Mouse (Mus musculus) 416B (cell line): ENCODE data around the gene Lpp.

Source experiments
- DNase-seq: peaks from one replicate; pipeline ENCODE4 v3.0.0; 2011; ENCODE audit warnings: low read depth

Gene Lpp

GRCm38 (mm10) chr16:24695062-24695461 lies 301.8 kb downstream of the Lpp start:
- peak; percentile 27 for DNase-seq

- DNase-seq: peak; percentile 5
Observed at GRCm38 (mm10) chr16:24704215-24704614, 310.9 kb downstream of the Lpp start.

- no peak for DNase-seq
Observed at GRCm38 (mm10) chr16:24723641-24724040, 330.3 kb downstream of the Lpp start.

GRCm38 (mm10) chr16:24732751-24733150 lies 339.4 kb downstream of the Lpp start:
- no peak for DNase-seq

GRCm38 (mm10) chr16:24733321-24733720 lies 340.0 kb downstream of the Lpp start:
- no peak for DNase-seq

GRCm38 (mm10) chr16:24735754-24736153 lies 342.4 kb downstream of the Lpp start:
- DNase-seq: no peak

GRCm38 (mm10) chr16:24737362-24738057 lies 344.2 kb downstream of the Lpp start:
- DNase-seq: peak; percentile 36

GRCm38 (mm10) chr16:24740714-24741113 lies 347.4 kb downstream of the Lpp start:
- no peak for DNase-seq

- DNase-seq: peak; percentile 68
Observed at GRCm38 (mm10) chr16:24749816-24750215, 356.5 kb downstream of the Lpp start.

GRCm38 (mm10) chr16:24756141-24756540 lies 362.8 kb downstream of the Lpp start:
- peak; percentile 64 for DNase-seq

- DNase-seq: peak; percentile 51
Observed at GRCm38 (mm10) chr16:24766051-24766450, 372.7 kb downstream of the Lpp start.

- DNase-seq: no peak
Observed at GRCm38 (mm10) chr16:24766596-24766995, 373.3 kb downstream of the Lpp start.

GRCm38 (mm10) chr16:24777053-24777452 lies 383.7 kb downstream of the Lpp start:
- DNase-seq: no peak

- DNase-seq: no peak
Observed at GRCm38 (mm10) chr16:24778432-24779274, 385.3 kb downstream of the Lpp start.

- DNase-seq: no peak
Observed at GRCm38 (mm10) chr16:24780545-24780944, 387.2 kb downstream of the Lpp start.

GRCm38 (mm10) chr16:24781922-24782321 lies 388.6 kb downstream of the Lpp start:
- DNase-seq: no peak

GRCm38 (mm10) chr16:24785651-24786050 lies 392.3 kb downstream of the Lpp start:
- DNase-seq: peak; percentile 42

- DNase-seq: no peak
Observed at GRCm38 (mm10) chr16:24788973-24789372, 395.7 kb downstream of the Lpp start.

- DNase-seq: no peak
Observed at GRCm38 (mm10) chr16:24791387-24791786, 398.1 kb downstream of the Lpp start.

- no peak for DNase-seq
Observed at GRCm38 (mm10) chr16:24791984-24792383, 398.7 kb downstream of the Lpp start.

- no peak for DNase-seq
Observed at GRCm38 (mm10) chr16:24792836-24793235, 399.5 kb downstream of the Lpp start.

GRCm38 (mm10) chr16:24794665-24795064 lies 401.4 kb downstream of the Lpp start:
- peak; percentile 14 for DNase-seq

GRCm38 (mm10) chr16:24801355-24801754 lies 408.0 kb downstream of the Lpp start:
- DNase-seq: no peak
